Mouse (Mus musculus) midbrain, embryonic 15.5 days (tissue): ENCODE data around the gene Ctns. TPM values are rescaled to one million over a fixed set of nuclear protein-coding genes. Genes with fewer than 3 reads are reported as not detected.

ENCODE experiments used
- polyA plus RNA-seq: library from polyadenylated mRNA; unstranded; fragments of >200 nt; fragmentation: Nextera tagmentation; extraction: Ambion mirVana; gene quantifications from 2 replicates; pipeline ENCODE4 v1.2.1, GENCODE M21; 2015

Ctns gene
- polyA plus RNA-seq, 1 experiment from 2014 or later = 20.8 TPM

Other genes with a start within 250 kb of the Ctns start
- 1.0 and 1.1 TPM in 2 replicates for gene Atp2a3, start 237.9 kb downstream of the Ctns start, polyA plus RNA-seq
- gene P2rx1, start 199.9 kb downstream of the Ctns start, polyA plus RNA-seq = 0.33 and 0.45 TPM in 2 replicates
- gene Camkk1, start 180.0 kb downstream of the Ctns start, polyA plus RNA-seq = 29.8 and 30.6 TPM in 2 replicates
- gene Ncbp3, start 151.3 kb downstream of the Ctns start, polyA plus RNA-seq = 10.9 and 12.7 TPM in 2 replicates
- gene Itgae, start 108.5 kb downstream of the Ctns start, polyA plus RNA-seq = 0.15 and 0.27 TPM in 2 replicates
- 2.2 and 2.6 TPM in 2 replicates for gene Haspin, start 60.7 kb downstream of the Ctns start, polyA plus RNA-seq
- gene P2rx5, start 38.6 kb downstream of the Ctns start, polyA plus RNA-seq = 0.36 and 0.40 TPM in 2 replicates
- 116 TPM in 2 replicates for gene Emc6, start 22.0 kb downstream of the Ctns start, polyA plus RNA-seq
- gene Tax1bp3, start 22.0 kb downstream of the Ctns start, polyA plus RNA-seq = 156 and 161 TPM in 2 replicates
- gene Shpk, start 418 bp upstream of the Ctns start, polyA plus RNA-seq = 1.8 and 2.2 TPM in 2 replicates
- gene Trpv1, start 35.2 kb upstream of the Ctns start, polyA plus RNA-seq = 0.14 and 0.21 TPM in 2 replicates
- 0.14 and 0.22 TPM in 2 replicates for gene Trpv3, start 68.3 kb upstream of the Ctns start, polyA plus RNA-seq
- gene Aspa, start 130.6 kb upstream of the Ctns start, polyA plus RNA-seq = 1.2 and 1.4 TPM in 2 replicates
- gene Gm49340, start 130.7 kb upstream of the Ctns start, polyA plus RNA-seq = not detected in 2 replicates
- gene Spata22, start 130.7 kb upstream of the Ctns start, polyA plus RNA-seq = 0.13 and 0.22 TPM in 2 replicates
- not detected in 2 replicates for gene Olfr20, start 151.7 kb upstream of the Ctns start, polyA plus RNA-seq
- gene Olfr376, start 172.2 kb upstream of the Ctns start, polyA plus RNA-seq = not detected in 2 replicates
- not detected in 2 replicates for gene Olfr1, start 200.6 kb upstream of the Ctns start, polyA plus RNA-seq
- not detected in 2 replicates for gene Olfr378, start 229.4 kb upstream of the Ctns start, polyA plus RNA-seq